Mouse (Mus musculus) activated CD4-positive, CD25-positive, alpha-beta regulatory T cell, adult 4 months (primary cell): ENCODE data around the gene Ccer2. TPM values are rescaled to one million over a fixed set of nuclear protein-coding genes. Genes with fewer than 3 reads are reported as not detected.

Experiments
- ATAC-seq: one replicate; pipeline ENCODE4 v1.8.0; 2017
- polyA plus RNA-seq, 2 experiments: library from polyadenylated mRNA; unstranded; fragments of 100-300 nt; shearing (Covaris generic); gene quantifications; one replicate each; pipeline ENCODE4 v1.2.1; 2017

Gene Ccer2
- polyA plus RNA-seq, 2 experiments from 2014 or later, result not detected

- ATAC-seq, result peak; percentile 77
Observed at GRCm38 (mm10) chr7:28792391-28793185, 36.6 kb downstream of the Ccer2 start.

- ATAC-seq, result no peak
Observed at GRCm38 (mm10) chr7:28793834-28794233, 37.9 kb downstream of the Ccer2 start.

- ATAC-seq, result no peak
Observed at GRCm38 (mm10) chr7:28794496-28794895, 38.5 kb downstream of the Ccer2 start.

GRCm38 (mm10) chr7:28795832-28796231 is 39.9 kb downstream of the Ccer2 start:
- peak; percentile 8 for ATAC-seq

- ATAC-seq, result peak; percentile 21
Observed at GRCm38 (mm10) chr7:28796562-28796975, 40.6 kb downstream of the Ccer2 start.

GRCm38 (mm10) chr7:28799994-28800393 is 44.0 kb downstream of the Ccer2 start:
- peak; percentile 56 for ATAC-seq

GRCm38 (mm10) chr7:28801451-28801850 is 45.5 kb downstream of the Ccer2 start:
- no peak for ATAC-seq

GRCm38 (mm10) chr7:28801901-28802670 is 46.1 kb downstream of the Ccer2 start:
- ATAC-seq, result no peak

GRCm38 (mm10) chr7:28802846-28803588 is 47.0 kb downstream of the Ccer2 start:
- no peak for ATAC-seq

- ATAC-seq, result no peak
Observed at GRCm38 (mm10) chr7:28803756-28804155, 47.8 kb downstream of the Ccer2 start.

GRCm38 (mm10) chr7:28806869-28807268 is 50.9 kb downstream of the Ccer2 start:
- ATAC-seq, result no peak

GRCm38 (mm10) chr7:28807641-28808220 is 51.8 kb downstream of the Ccer2 start:
- ATAC-seq, result no peak

GRCm38 (mm10) chr7:28808221-28808941 is 52.4 kb downstream of the Ccer2 start, which contains the start of gene Hnrnpl:
Hnrnpl (plus strand) TSS chr7:28808541.
- ATAC-seq, result peak; percentile 12

Other genes starting within 250 kb of the Ccer2 start
- gene Ifnl2, start 245.7 kb upstream of the Ccer2 start, polyA plus RNA-seq, result not detected
- not detected for gene Ifnl3, start 233.3 kb upstream of the Ccer2 start, polyA plus RNA-seq
- gene Sycn, start 215.3 kb upstream of the Ccer2 start, polyA plus RNA-seq, result not detected
- gene Nccrp1, start 208.9 kb upstream of the Ccer2 start, polyA plus RNA-seq, result not detected
- 1 to 10 TPM; 6.2 to 7.4 TPM for gene Samd4b, start 158.0 kb upstream of the Ccer2 start, polyA plus RNA-seq
- gene Pak4, start 158.0 kb upstream of the Ccer2 start, polyA plus RNA-seq, result 1 to 10 TPM; 2.3 to 2.8 TPM
- gene Acp7, start 124.8 kb upstream of the Ccer2 start, polyA plus RNA-seq, result not detected
- 1 to 10 TPM; 1.1 to 2.9 TPM for gene Fbxo27, start 63.3 kb upstream of the Ccer2 start, polyA plus RNA-seq
- 10 to 100 TPM in 1 of 2 experiments, 1 to 10 TPM in 1; 8.3 to 10.9 TPM for gene Fbxo17, start 39.4 kb upstream of the Ccer2 start, polyA plus RNA-seq
- gene Mrps12, start 14.4 kb upstream of the Ccer2 start, polyA plus RNA-seq, result 10 to 100 TPM; 71.9 to 75.7 TPM
- 10 to 100 TPM in 1 of 2 experiments, 1 to 10 TPM in 1; 8.9 to 13.0 TPM for gene Sars2, start 14.2 kb upstream of the Ccer2 start, polyA plus RNA-seq
- gene Sirt2, start 10.6 kb downstream of the Ccer2 start, polyA plus RNA-seq, result 100 to 1,000 TPM in 1 of 2 experiments, 10 to 100 TPM in 1; 82.3 to 103 TPM
- gene Nfkbib, start 11.3 kb downstream of the Ccer2 start, polyA plus RNA-seq, result 10 to 100 TPM; 56.4 to 78.9 TPM
- gene Rinl, start 32.8 kb downstream of the Ccer2 start, polyA plus RNA-seq, result 100 to 1,000 TPM; 199 to 272 TPM
- gene Hnrnpl, start 52.4 kb downstream of the Ccer2 start, polyA plus RNA-seq, result 100 to 1,000 TPM; 153 to 344 TPM
- gene Ech1, start 69.0 kb downstream of the Ccer2 start, polyA plus RNA-seq, result 100 to 1,000 TPM; 192 to 199 TPM
- 10 to 100 TPM; 20.1 to 27.2 TPM for gene Lgals4, start 77.7 kb downstream of the Ccer2 start, polyA plus RNA-seq
- gene Lgals7, start 107.7 kb downstream of the Ccer2 start, polyA plus RNA-seq, result 1 to 10 TPM; 2.5 to 2.8 TPM
- under 1 TPM in 1 of 2 experiments, not detected in 1; 0.34 TPM for gene Capn12, start 125.2 kb downstream of the Ccer2 start, polyA plus RNA-seq
- 100 to 1,000 TPM in 1 of 2 experiments, 10 to 100 TPM in 1; 84.6 to 128 TPM for gene Actn4, start 206.2 kb downstream of the Ccer2 start, polyA plus RNA-seq
- gene Eif3k, start 225.7 kb downstream of the Ccer2 start, polyA plus RNA-seq, result 100 to 1,000 TPM; 603 to 630 TPM
- 100 to 1,000 TPM in 1 of 2 experiments, 10 to 100 TPM in 1; 88.8 to 120 TPM for gene Map4k1, start 225.9 kb downstream of the Ccer2 start, polyA plus RNA-seq